Mouse (Mus musculus): ENCODE results near the gene Rcor2. TPM values are rescaled to one million over a fixed set of nuclear protein-coding genes. Genes with fewer than 3 reads are reported as not detected.

Rcor2 gene
- polyA plus RNA-seq (2014; fragmentation: Nextera tagmentation; extraction: Ambion mirVana): 22.6 and 30.0 TPM in 2 replicates

DNA sequence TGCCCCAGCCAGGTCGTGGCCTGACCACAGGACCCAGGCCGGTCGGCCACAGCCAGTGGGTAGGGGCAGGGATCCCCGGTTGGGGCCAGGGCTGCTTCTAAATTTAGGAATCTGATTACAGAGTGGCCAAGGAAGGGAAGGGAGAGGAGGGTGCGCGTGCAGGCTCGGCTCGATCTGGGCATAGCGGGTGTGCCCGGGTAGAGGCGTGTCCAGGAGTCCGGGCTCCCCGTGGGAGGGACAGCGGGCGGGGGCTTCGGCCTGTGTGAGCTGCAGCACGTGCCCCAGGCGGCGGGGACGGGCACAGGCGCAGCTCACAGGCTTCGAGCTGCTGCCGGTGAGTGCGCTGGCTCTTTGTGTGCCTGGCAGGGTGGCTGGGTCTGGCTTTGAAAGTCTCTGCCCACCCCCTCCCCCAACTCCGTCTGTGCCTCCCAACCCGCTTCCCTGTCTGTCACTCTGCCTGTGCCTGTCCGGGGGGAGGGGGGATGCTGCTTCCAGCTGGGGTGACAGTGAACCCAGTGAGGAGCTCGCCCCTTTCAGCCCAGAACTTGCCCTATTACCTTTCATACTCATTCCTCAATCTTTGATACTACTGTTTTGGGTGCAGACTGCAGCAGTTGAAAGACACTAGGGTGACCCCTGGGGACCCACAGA is at the start of gene Rcor2:
Gene Rcor2, plus strand, starts transcription at position 235 of the 651 bp plus-strand sequence.
- Histone ChIP-seq H3K9me3 (ENCODE audit: control insufficient read depth, low read length) (no peaks in the 10 kb centered on the region), H3K36me3 (ENCODE audit: control insufficient read depth, insufficient read depth, low read length) (peaks cover 18% of the 10 kb centered on the region), H3K4me2 (ENCODE audit: low read depth, severe bottlenecking) (peak within 1 kb of the TSS; percentile 82), H3K9ac (ENCODE audit: low read length) (peak within 1 kb of the TSS; percentile 96), H3K4me1 (ENCODE audit: control insufficient read depth, insufficient read depth, low read length) (peaks cover 46% of the 10 kb centered on the region), H3K27ac (replicated peaks; ENCODE audit: low read depth, low read length) (peak within 1 kb of the TSS; percentile 98), H3K4me3 (ENCODE audit: low read depth, low read length) (peak within 1 kb of the TSS; percentile 94), H3K27me3 (ENCODE audit: control insufficient read depth, insufficient read depth, low read length) (no peaks in the 10 kb centered on the region)
- DNase-seq (ENCODE audit: low spot score) (peak; percentile 85), ATAC-seq (ENCODE audit: insufficient number of reproducible peaks, low FRiP score, low TSS enrichment, low read depth) (peak; percentile 18; the same call in 1 of the 2 replicates)
- WGBS: under 1% methylated on average over 28 of the region's 28 CpGs

DNA sequence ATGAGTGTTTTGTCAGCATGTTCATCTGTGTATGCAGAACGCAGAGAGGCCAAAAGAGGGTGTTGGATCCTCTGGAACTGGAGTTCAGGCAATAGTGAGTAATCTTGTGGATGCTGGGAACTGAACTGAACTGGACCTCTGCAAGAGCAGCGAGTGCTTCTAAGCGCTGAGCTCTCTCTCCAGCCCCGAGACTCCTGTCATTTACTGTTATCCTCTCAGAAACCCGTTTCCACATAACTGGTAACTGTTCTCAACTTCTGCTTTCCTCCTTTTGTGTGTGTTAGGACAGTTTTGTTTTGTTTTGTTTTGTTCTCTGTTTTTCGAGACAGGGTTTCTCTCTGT is 49.2 kb upstream of the Rcor2 start:
- WGBS: 11% methylated on average over 6 of the region's 6 CpGs
- DNase-seq (ENCODE audit: low spot score): no peak
- no peak overlapping the region for H3K27ac ChIP-seq (replicated peaks; ENCODE audit: low read depth, low read length)
- peaks cover 11% of the 10 kb centered on the region for H3K4me1 ChIP-seq (ENCODE audit: control insufficient read depth, insufficient read depth, low read length)
- peak overlapping the region; percentile 37; the same call in 1 of the 2 replicates for H3K9ac ChIP-seq (ENCODE audit: low read length)
- peaks cover 9% of the 10 kb centered on the region for H3K36me3 ChIP-seq (ENCODE audit: control insufficient read depth, insufficient read depth, low read length)
- no peaks in the 10 kb centered on the region for H3K27me3 ChIP-seq (ENCODE audit: control insufficient read depth, insufficient read depth, low read length)
- ATAC-seq (ENCODE audit: insufficient number of reproducible peaks, low FRiP score, low TSS enrichment, low read depth): no peak
- H3K9me3 ChIP-seq (ENCODE audit: control insufficient read depth, low read length): no peaks in the 10 kb centered on the region
- H3K4me3 ChIP-seq (ENCODE audit: low read depth, low read length): peak overlapping the region; percentile 87
- peak overlapping the region; percentile 52 for H3K4me2 ChIP-seq (ENCODE audit: low read depth, severe bottlenecking)

GRCm38 (mm10) chr19:7218753-7219152 is 48.4 kb upstream of the Rcor2 start:
- DNase-seq (ENCODE audit: low spot score) (no peak), ATAC-seq (ENCODE audit: insufficient number of reproducible peaks, low FRiP score, low TSS enrichment, low read depth) (no peak)
- H3K9ac ChIP-seq (ENCODE audit: low read length): no peak overlapping the region
- peaks cover 9% of the 10 kb centered on the region for H3K36me3 ChIP-seq (ENCODE audit: control insufficient read depth, insufficient read depth, low read length)
- no peak overlapping the region for H3K4me3 ChIP-seq (ENCODE audit: low read depth, low read length)
- no peak overlapping the region for H3K27ac ChIP-seq (replicated peaks; ENCODE audit: low read depth, low read length)
- no peaks in the 10 kb centered on the region for H3K9me3 ChIP-seq (ENCODE audit: control insufficient read depth, low read length)
- H3K4me2 ChIP-seq (ENCODE audit: low read depth, severe bottlenecking): no peak overlapping the region
- 96% methylated on average over 5 of the region's 5 CpGs for WGBS
- peaks cover 11% of the 10 kb centered on the region for H3K4me1 ChIP-seq (ENCODE audit: control insufficient read depth, insufficient read depth, low read length)
- no peaks in the 10 kb centered on the region for H3K27me3 ChIP-seq (ENCODE audit: control insufficient read depth, insufficient read depth, low read length)

DNA sequence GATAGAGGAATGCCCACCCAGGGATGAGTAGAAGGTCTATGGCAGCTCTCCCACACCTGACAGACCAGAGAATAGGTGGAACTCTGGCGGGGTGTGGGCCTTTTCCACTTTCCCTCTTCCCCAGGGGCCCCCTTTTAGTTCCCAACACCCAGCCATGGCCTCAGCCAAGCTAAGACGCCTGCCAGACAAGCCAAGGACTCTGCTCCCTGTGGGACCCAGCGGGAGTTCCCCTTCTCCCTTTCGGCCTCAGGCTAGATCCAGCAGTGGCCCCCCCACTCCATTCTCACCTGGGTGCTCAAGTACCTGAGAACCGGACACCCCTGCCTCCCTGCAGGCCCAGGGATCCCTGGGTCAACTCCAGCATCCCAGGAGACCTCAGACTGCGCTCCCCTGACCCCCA is 44.9 kb upstream of the Rcor2 start:
- WGBS: 81% methylated on average over 6 of the region's 6 CpGs

GRCm38 (mm10) chr19:7223488-7223887 is 43.6 kb upstream of the Rcor2 start:
- H3K36me3 ChIP-seq (ENCODE audit: control insufficient read depth, insufficient read depth, low read length): peaks cover 19% of the 10 kb centered on the region
- no peak overlapping the region for H3K4me2 ChIP-seq (ENCODE audit: low read depth, severe bottlenecking)
- H3K27me3 ChIP-seq (ENCODE audit: control insufficient read depth, insufficient read depth, low read length): no peaks in the 10 kb centered on the region
- H3K4me3 ChIP-seq (ENCODE audit: low read depth, low read length): no peak overlapping the region
- H3K9me3 ChIP-seq (ENCODE audit: control insufficient read depth, low read length): no peaks in the 10 kb centered on the region
- H3K27ac ChIP-seq (replicated peaks; ENCODE audit: low read depth, low read length): no peak overlapping the region
- DNase-seq (ENCODE audit: low spot score) (no peak), ATAC-seq (ENCODE audit: insufficient number of reproducible peaks, low FRiP score, low TSS enrichment, low read depth) (no peak)
- H3K9ac ChIP-seq (ENCODE audit: low read length): no peak overlapping the region
- no peaks in the 10 kb centered on the region for H3K4me1 ChIP-seq (ENCODE audit: control insufficient read depth, insufficient read depth, low read length)

More for the DNA sequence above, 44.9 kb upstream of the Rcor2 start:
- Histone ChIP-seq H3K4me2 (ENCODE audit: low read depth, severe bottlenecking) (no peak overlapping the region), H3K4me1 (ENCODE audit: control insufficient read depth, insufficient read depth, low read length) (peaks cover 4% of the 10 kb centered on the region; the same call in 1 of the 2 replicates), H3K9me3 (ENCODE audit: control insufficient read depth, low read length) (no peaks in the 10 kb centered on the region), H3K27me3 (ENCODE audit: control insufficient read depth, insufficient read depth, low read length) (no peaks in the 10 kb centered on the region), H3K4me3 (ENCODE audit: low read depth, low read length) (no peak overlapping the region), H3K9ac (ENCODE audit: low read length) (no peak overlapping the region), H3K36me3 (ENCODE audit: control insufficient read depth, insufficient read depth, low read length) (peaks cover 9% of the 10 kb centered on the region), H3K27ac (replicated peaks; ENCODE audit: low read depth, low read length) (no peak overlapping the region)
- DNase-seq (ENCODE audit: low spot score) (no peak), ATAC-seq (ENCODE audit: insufficient number of reproducible peaks, low FRiP score, low TSS enrichment, low read depth) (no peak)

GRCm38 (mm10) chr19:7224253-7224652 is 42.9 kb upstream of the Rcor2 start:
- ATAC-seq (ENCODE audit: insufficient number of reproducible peaks, low FRiP score, low TSS enrichment, low read depth): no peak

DNA sequence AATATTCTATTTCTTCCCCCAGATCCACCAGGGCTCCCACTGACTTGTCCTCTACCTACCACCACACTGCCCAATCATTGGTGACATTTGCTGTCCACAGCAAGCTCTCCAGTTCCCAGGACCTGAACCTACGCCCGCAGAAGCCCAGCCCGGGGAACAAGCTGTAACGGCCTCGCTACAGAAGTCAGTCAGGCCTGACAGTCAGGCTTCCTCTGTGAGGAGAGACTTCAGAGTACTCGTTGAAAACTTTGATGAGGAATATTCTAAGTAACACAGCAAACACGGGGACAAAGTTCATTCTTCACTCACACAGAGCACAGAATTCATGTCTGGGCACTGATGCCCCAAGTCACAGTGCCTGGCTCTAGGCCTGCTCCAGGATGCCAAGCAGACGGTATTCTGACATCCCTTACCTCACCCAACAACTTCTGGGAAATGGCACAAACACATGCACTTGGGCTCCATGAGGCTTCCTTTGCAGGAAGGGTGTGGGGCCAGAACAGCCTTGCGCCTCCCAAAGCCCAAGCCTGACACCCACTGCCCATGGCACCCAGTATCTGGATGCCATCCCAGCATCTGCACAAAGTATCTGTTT is 41.9 kb upstream of the Rcor2 start:
- Histone ChIP-seq H3K4me1 (ENCODE audit: control insufficient read depth, insufficient read depth, low read length) (no peaks in the 10 kb centered on the region), H3K27ac (replicated peaks; ENCODE audit: low read depth, low read length) (no peak overlapping the region), H3K9me3 (ENCODE audit: control insufficient read depth, low read length) (no peaks in the 10 kb centered on the region), H3K27me3 (ENCODE audit: control insufficient read depth, insufficient read depth, low read length) (no peaks in the 10 kb centered on the region), H3K9ac (ENCODE audit: low read length) (no peak overlapping the region), H3K4me3 (ENCODE audit: low read depth, low read length) (no peak overlapping the region), H3K4me2 (ENCODE audit: low read depth, severe bottlenecking) (no peak overlapping the region), H3K36me3 (ENCODE audit: control insufficient read depth, insufficient read depth, low read length) (peaks cover 31% of the 10 kb centered on the region)
- ATAC-seq (ENCODE audit: insufficient number of reproducible peaks, low FRiP score, low TSS enrichment, low read depth): no peak
- 86% methylated on average over 9 of the region's 9 CpGs for WGBS
- DNase-seq (ENCODE audit: low spot score): no peak

More at GRCm38 (mm10) chr19:7224253-7224652, 42.9 kb upstream of the Rcor2 start:
- no peak overlapping the region for H3K4me2 ChIP-seq (ENCODE audit: low read depth, severe bottlenecking)
- H3K9me3 ChIP-seq (ENCODE audit: control insufficient read depth, low read length): no peaks in the 10 kb centered on the region
- H3K9ac ChIP-seq (ENCODE audit: low read length): no peak overlapping the region
- H3K27ac ChIP-seq (replicated peaks; ENCODE audit: low read depth, low read length): no peak overlapping the region
- 81% methylated on average over 3 of the region's 3 CpGs for WGBS
- no peak for DNase-seq (ENCODE audit: low spot score)
- H3K27me3 ChIP-seq (ENCODE audit: control insufficient read depth, insufficient read depth, low read length): no peaks in the 10 kb centered on the region
- H3K36me3 ChIP-seq (ENCODE audit: control insufficient read depth, insufficient read depth, low read length): peaks cover 22% of the 10 kb centered on the region
- H3K4me3 ChIP-seq (ENCODE audit: low read depth, low read length): no peak overlapping the region
- no peaks in the 10 kb centered on the region for H3K4me1 ChIP-seq (ENCODE audit: control insufficient read depth, insufficient read depth, low read length)

DNA sequence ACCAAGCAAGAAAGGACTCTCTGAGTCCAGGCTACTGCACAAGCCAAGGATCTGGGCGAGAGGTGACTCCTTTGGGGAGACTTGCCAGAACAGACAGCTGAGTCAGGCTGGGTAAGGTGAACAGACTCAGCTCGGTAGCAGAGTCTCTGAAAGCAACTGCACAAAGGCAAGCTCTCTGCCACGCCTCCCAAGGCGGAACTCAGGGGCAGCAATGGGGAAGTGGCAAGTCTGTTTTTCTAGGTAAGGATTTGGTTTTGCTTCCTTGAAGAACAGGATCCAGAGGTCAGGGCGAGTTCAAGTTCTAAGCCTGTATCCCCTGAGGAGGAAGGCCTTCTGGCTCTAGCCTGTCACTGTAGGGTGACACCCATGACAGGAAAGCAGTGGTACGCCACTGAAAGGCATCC is 40.6 kb upstream of the Rcor2 start:
- peaks cover 33% of the 10 kb centered on the region for H3K36me3 ChIP-seq (ENCODE audit: control insufficient read depth, insufficient read depth, low read length)
- no peaks in the 10 kb centered on the region for H3K27me3 ChIP-seq (ENCODE audit: control insufficient read depth, insufficient read depth, low read length)
- ATAC-seq (ENCODE audit: insufficient number of reproducible peaks, low FRiP score, low TSS enrichment, low read depth) (no peak), DNase-seq (ENCODE audit: low spot score) (no peak)
- H3K4me3 ChIP-seq (ENCODE audit: low read depth, low read length): no peak overlapping the region
- H3K9ac ChIP-seq (ENCODE audit: low read length): no peak overlapping the region
- WGBS: 89% methylated on average over 6 of the region's 6 CpGs
- no peak overlapping the region for H3K27ac ChIP-seq (replicated peaks; ENCODE audit: low read depth, low read length)
- H3K9me3 ChIP-seq (ENCODE audit: control insufficient read depth, low read length): no peaks in the 10 kb centered on the region
- no peaks in the 10 kb centered on the region for H3K4me1 ChIP-seq (ENCODE audit: control insufficient read depth, insufficient read depth, low read length)
- H3K4me2 ChIP-seq (ENCODE audit: low read depth, severe bottlenecking): no peak overlapping the region

Data from limb, embryonic 11.5 days (tissue).